Mouse (Mus musculus) central nervous system, embryonic 11.5 days (tissue): ENCODE data around the gene Rab3b. TPM values are rescaled to one million over a fixed set of nuclear protein-coding genes. Genes with fewer than 3 reads are reported as not detected.

Experiments used
- polyA plus RNA-seq: library from polyadenylated mRNA; depleted of rRNA; stranded (reverse); fragments of >200 nt; gene quantifications from 2 replicates; pipeline ENCODE4 v1.2.3, GENCODE M21; 2012; rRNA removed

The Rab3b gene
- 12.6 and 14.0 TPM in 2 replicates for polyA plus RNA-seq

DNA sequence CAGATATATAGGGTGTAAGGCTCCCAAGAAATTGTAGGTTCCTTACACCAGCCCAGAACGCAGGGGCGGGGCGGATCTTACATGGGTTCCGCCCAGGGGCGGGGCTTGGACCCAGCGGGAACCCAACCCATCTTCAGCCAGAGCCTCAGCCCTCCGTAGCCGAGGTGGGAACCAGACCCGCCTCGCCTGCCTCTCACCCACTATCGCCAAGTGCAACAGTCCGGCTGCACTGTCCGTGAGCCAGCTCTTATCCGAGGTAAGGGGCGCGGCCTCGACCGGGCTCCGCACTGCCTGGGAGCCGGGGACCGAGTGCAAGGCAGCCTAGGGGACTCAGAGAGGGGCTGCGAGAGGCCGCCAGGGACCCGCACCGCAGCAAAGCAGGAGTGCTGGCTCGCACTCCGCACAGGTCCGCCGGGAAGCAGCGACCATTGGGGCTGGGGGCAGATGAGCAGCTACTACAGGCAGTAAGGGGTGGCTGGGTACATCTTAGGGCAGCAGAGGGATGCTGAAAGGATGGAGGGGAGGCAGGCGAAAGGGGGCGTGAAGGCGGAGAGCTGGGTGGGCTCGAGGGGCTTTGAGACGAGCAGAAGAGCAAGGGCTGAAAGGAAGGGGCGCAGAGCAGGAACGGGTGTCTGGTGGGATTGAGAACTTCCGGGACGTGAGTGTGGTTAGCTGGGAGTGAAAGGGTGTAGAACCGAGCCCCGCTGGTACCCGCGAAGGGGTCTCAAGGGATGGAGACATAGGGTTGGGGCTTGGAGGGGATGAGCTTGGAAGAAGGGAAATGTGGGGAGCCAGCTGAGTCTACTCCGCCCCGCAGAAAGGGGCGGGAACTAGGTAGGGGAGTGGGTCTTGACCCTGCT, at the start of gene Rab3b:
Gene Rab3b, plus strand, starts transcription at position 101 of the 860 bp plus-strand sequence.

DNA sequence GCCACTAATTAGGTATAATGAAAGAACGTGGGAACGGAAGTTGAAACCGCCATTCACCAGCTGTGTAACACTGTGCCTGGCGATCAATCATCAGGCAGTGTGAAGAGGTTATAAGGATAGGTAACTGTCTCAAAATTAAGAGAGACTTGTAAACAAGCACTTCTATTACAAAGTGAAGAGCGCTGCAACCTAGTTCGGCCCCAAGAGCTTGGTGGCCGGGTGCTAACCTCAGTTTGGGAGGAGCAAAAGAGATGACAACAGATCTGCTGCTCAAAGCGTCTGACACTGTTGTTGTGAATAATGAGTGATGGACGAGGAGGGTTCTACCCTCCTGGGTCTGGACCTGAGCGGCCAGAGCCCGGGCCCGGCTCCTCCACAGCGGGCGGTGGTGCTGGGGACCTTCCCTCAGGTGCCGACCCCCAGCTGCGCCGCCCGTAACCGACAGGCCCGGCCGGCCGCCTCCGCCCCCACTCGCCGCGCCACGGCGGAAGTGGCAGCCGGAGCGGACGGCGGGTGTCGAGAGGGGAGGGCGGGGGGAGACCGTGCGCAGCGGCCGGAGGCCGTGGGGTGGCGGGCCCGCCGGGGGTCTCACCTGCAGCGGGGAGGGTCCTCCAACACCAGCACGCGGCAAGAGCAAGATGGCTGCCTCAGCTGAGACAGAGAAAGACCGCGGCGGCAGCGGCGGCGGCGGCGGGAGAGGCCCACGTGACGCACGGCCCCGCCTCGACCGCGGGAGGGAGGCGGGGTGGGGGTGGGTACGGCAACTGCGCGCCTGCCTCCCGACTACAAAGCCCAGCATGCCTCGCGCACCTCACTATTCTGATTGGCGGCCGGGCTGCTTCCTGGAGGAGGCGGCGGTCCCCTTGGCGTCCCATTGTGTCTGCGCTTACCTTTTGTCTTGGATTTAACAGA, 45.7 kb upstream of the Rab3b start, which contains the start of gene Btf3l4:
Gene Btf3l4, minus strand, starts transcription at position 699 of the 912 bp plus-strand sequence.

GRCm38 (mm10) chr4:108834115-108834970, 44.5 kb upstream of the Rab3b start, which contains the start of gene Txndc12:
Gene Txndc12 (plus strand): TSS chr4:108834601.

GRCm38 (mm10) chr4:108847715-108848504, 31.0 kb upstream of the Rab3b start, which contains the start of gene Kti12:
Gene Kti12 (plus strand): TSS chr4:108847785.

GRCm38 (mm10) chr4:108848505-108848848, 30.4 kb upstream of the Rab3b start, which contains the start of gene A730015C16Rik:
Gene A730015C16Rik (minus strand): TSS chr4:108848619.

Other genes with a start within 250 kb of the Rab3b start
- gene 3110021N24Rik, start 159.4 kb upstream of the Rab3b start, polyA plus RNA-seq = 0.19 and 0.22 TPM in 2 replicates
- 10.4 and 12.4 TPM in 2 replicates for gene Zfyve9, start 98.3 kb upstream of the Rab3b start, polyA plus RNA-seq
- 138 and 175 TPM in 2 replicates for gene Btf3l4, start 45.4 kb upstream of the Rab3b start, polyA plus RNA-seq
- gene Txndc12, start 44.5 kb upstream of the Rab3b start, polyA plus RNA-seq = 63.4 and 70.9 TPM in 2 replicates
- 35.0 and 52.4 TPM in 2 replicates for gene Kti12, start 31.3 kb upstream of the Rab3b start, polyA plus RNA-seq
- 0.06 and 0.19 TPM in 2 replicates for gene A730015C16Rik, start 30.4 kb upstream of the Rab3b start, polyA plus RNA-seq
- 114 and 126 TPM in 2 replicates for gene Nrd1, start 121.6 kb downstream of the Rab3b start, polyA plus RNA-seq